In genomic region chr8:88359959-88360358, GRCm38 (mm10) we compare ENCODE assay signal across 8 mouse cellular contexts. TPM values are rescaled to one million over a fixed set of nuclear protein-coding genes. Genes with fewer than 3 reads are reported as not detected.
A peak's percentile ranks its signal among the peaks of the same experiment; 100 is the strongest.
DNase-seq lines count a peak whose midpoint lies in the region; ATAC-seq and TF ChIP-seq lines count a peak whose summit lies in the region.

No protein-coding gene starts in this region.

- no peak overlapping the region for H3K4me3 ChIP-seq in kidney, postnatal 0 days (replicated peaks; ENCODE audit: low read depth, low read length)
- H3K4me3 ChIP-seq in intestine, embryonic 14.5 days (ENCODE audit: low read depth, low read length) = no peak overlapping the region; the same call in 1 of the 2 replicates
- 0 out of 2 replicates have a peak overlapping the region, but pooled peaks have one; percentile 99 for H3K4me3 ChIP-seq in neural tube, embryonic 13.5 days

- ATAC-seq in kidney, postnatal 0 days (replicated peaks; ENCODE audit: low FRiP score, low read depth) = no peak
- no peak for ATAC-seq in intestine, embryonic 14.5 days (replicated peaks; ENCODE audit: low FRiP score, low TSS enrichment, low read depth)
- ATAC-seq in neural tube, embryonic 13.5 days (ENCODE audit: low read depth) = no peak

- DNase-seq in kidney, postnatal 0 days (ENCODE audit: low spot score) = peak; percentile 85
- DNase-seq in kidney, adult 18-20 months = no peak
- DNase-seq in embryo, embryonic 10.5 days (ENCODE audit: low spot score) = peak; percentile 36
- DNase-seq in intestine, embryonic 14.5 days (ENCODE audit: low spot score) = no peak
- DNase-seq in cerebellum, adult 11 months = no peak
- DNase-seq in ovary, postnatal 10 days (ENCODE audit: low spot score) = no peak
- DNase-seq in left cerebral cortex, postnatal 10 days (ENCODE audit: extremely low spot score in 1 of 2, low spot score in 2 of 2) = no peak

- peaks cover 36% of the 10 kb centered on the region for H3K36me3 ChIP-seq in kidney, postnatal 0 days (ENCODE audit: insufficient read depth, low read length)
- H3K36me3 ChIP-seq in intestine, embryonic 14.5 days (ENCODE audit: control insufficient read depth, insufficient read depth, low read length) = peaks cover 42% of the 10 kb centered on the region
- H3K36me3 ChIP-seq in neural tube, embryonic 13.5 days = peaks cover 44% of the 10 kb centered on the region

- no peaks in the 10 kb centered on the region for H3K27me3 ChIP-seq in kidney, postnatal 0 days (ENCODE audit: insufficient read depth, low read length)
- no peaks in the 10 kb centered on the region for H3K27me3 ChIP-seq in intestine, embryonic 14.5 days (replicated peaks; ENCODE audit: control insufficient read depth, insufficient read depth, low read length)
- no peaks in the 10 kb centered on the region; the same call in 1 of the 2 replicates for H3K27me3 ChIP-seq in neural tube, embryonic 13.5 days

- H3K4me1 ChIP-seq in kidney, postnatal 0 days (replicated peaks; ENCODE audit: insufficient read depth, low read length) = peaks cover 9% of the 10 kb centered on the region
- H3K4me1 ChIP-seq in intestine, embryonic 14.5 days (replicated peaks; ENCODE audit: control insufficient read depth, insufficient read depth, low read length) = peaks cover 15% of the 10 kb centered on the region
- H3K4me1 ChIP-seq in neural tube, embryonic 13.5 days (replicated peaks) = peaks cover 24% of the 10 kb centered on the region

- peak overlapping the region; percentile 93 for H3K4me2 ChIP-seq in kidney, postnatal 0 days (ENCODE audit: low read length)
- H3K4me2 ChIP-seq in intestine, embryonic 14.5 days (ENCODE audit: low read length) = peak overlapping the region; percentile 78
- H3K4me2 ChIP-seq in neural tube, embryonic 13.5 days = peak overlapping the region; percentile 86

- H3K9ac ChIP-seq in kidney, postnatal 0 days (ENCODE audit: low read depth, low read length) = no peak overlapping the region
- no peak overlapping the region for H3K9ac ChIP-seq in intestine, embryonic 14.5 days (ENCODE audit: low read length)
- H3K9ac ChIP-seq in neural tube, embryonic 13.5 days = 0 out of 2 replicates have a peak overlapping the region, but pooled peaks have one; percentile 95

- TF ChIP-seq CTCF in kidney, postnatal 0 days (IDR thresholded peaks at IDR 0.05; ENCODE audit: low read depth) = peak; percentile 52

- H3K9me3 ChIP-seq in kidney, postnatal 0 days (replicated peaks; ENCODE audit: low read length) = no peaks in the 10 kb centered on the region
- no peaks in the 10 kb centered on the region for H3K9me3 ChIP-seq in intestine, embryonic 14.5 days (ENCODE audit: control insufficient read depth, low read length)
- no peaks in the 10 kb centered on the region for H3K9me3 ChIP-seq in neural tube, embryonic 13.5 days

- no peak overlapping the region for H3K27ac ChIP-seq in kidney, postnatal 0 days
- H3K27ac ChIP-seq in intestine, embryonic 14.5 days (ENCODE audit: low read depth) = no peak overlapping the region
- H3K27ac ChIP-seq in neural tube, embryonic 13.5 days (replicated peaks) = no peak overlapping the region

- 55% methylated on average over 2 of the region's 2 CpGs for WGBS in kidney, postnatal 0 days
- WGBS in intestine, embryonic 14.5 days = 81% methylated on average over 2 of the region's 2 CpGs
- 87% methylated on average over 2 of the region's 2 CpGs for WGBS in neural tube, embryonic 13.5 days

- intact Hi-C loops in left cerebral cortex, postnatal 10 days (cut with DNase I) = loop anchor here (5.0 to 10.0 kb wide), 4 partner anchors 93 to 345 kb away; partner anchors contain the start of gene Nkd1

RNA-seq across cellular contexts. Expression of gene Brd7, which starts 2.0 kb away (rescaled TPM):
- polyA plus RNA-seq in kidney, postnatal 0 days (2015; fragmentation: Nextera tagmentation; extraction: Ambion mirVana) = 64.6 and 75.1 TPM in 2 replicates
- polyA plus RNA-seq in intestine, embryonic 14.5 days (2014; fragmentation: Nextera tagmentation; extraction: Ambion mirVana) = 60.4 and 69.0 TPM in 2 replicates
- polyA plus RNA-seq in neural tube, embryonic 13.5 days (2015; fragmentation: Nextera tagmentation; extraction: Ambion mirVana) = 68.2 and 72.0 TPM in 2 replicates
- total RNA-seq in left cerebral cortex, postnatal 10 days (2021) = 10 to 100 TPM; 57.3 to 59.1 TPM

Comparison
In these comparisons a context has a peak if more than half of its experiments do, and no peak if none do; other contexts are left out.
1. DNase-seq: peak in kidney, postnatal 0 days (single experiment) and embryo, embryonic 10.5 days (single experiment); none in kidney, adult 18-20 months (single experiment), intestine, embryonic 14.5 days (single experiment), cerebellum, adult 11 months (single experiment), ovary, postnatal 10 days (single experiment) and left cerebral cortex, postnatal 10 days (0 of 2).
2. Peak in every context shown above with its lines, with median percentiles within 50 percentile points of each other: H3K4me2 ChIP-seq.